Mouse (Mus musculus) C2C12 (cell line): ENCODE data around the gene Aadacl2. TPM values are rescaled to one million over a fixed set of nuclear protein-coding genes. Genes with fewer than 3 reads are reported as not detected.

Experiments used
- H3K27me3 ChIP-seq: one replicate; pipeline ENCODE4 v1.6.1; 2011; ENCODE audit not compliant: control insufficient read depth, insufficient read depth, insufficient read length
- H3K36me3 ChIP-seq: one replicate; pipeline ENCODE4 v1.6.1; 2011; ENCODE audit not compliant: control insufficient read depth, insufficient read depth
- H3K4me3 ChIP-seq: one replicate; pipeline ENCODE4 v1.5.1; 2011; ENCODE audit warnings: mild to moderate bottlenecking, control low read depth; ENCODE audit not compliant: poor library complexity, insufficient read depth, severe bottlenecking
- H3K79me2 ChIP-seq: one replicate; pipeline ENCODE4 v1.6.1; 2011; ENCODE audit not compliant: control insufficient read depth, insufficient read depth
- H3K79me3 ChIP-seq: one replicate; pipeline ENCODE4 v1.6.1; 2011; ENCODE audit warnings: low read depth, control low read depth
- H3ac ChIP-seq: one replicate; pipeline ENCODE3; 2011; ENCODE audit warnings: low read depth; ENCODE audit not compliant: control insufficient read depth, insufficient read length
- CEBPB ChIP-seq: IDR thresholded peaks from one replicate; pipeline ENCODE4 v1.6.1; 2011; ENCODE audit warnings: low read depth, mild to moderate bottlenecking, control low read depth, moderate library complexity
- CTCF ChIP-seq: IDR thresholded peaks from one replicate; pipeline ENCODE4 v1.5.1; 2011; ENCODE audit not compliant: control insufficient read depth, insufficient read depth, insufficient read length
- FOSL1 ChIP-seq: IDR thresholded peaks from one replicate; pipeline ENCODE4 v1.8.0; 2011; ENCODE audit warnings: mild to moderate bottlenecking, low read length; ENCODE audit not compliant: poor library complexity, insufficient read depth, severe bottlenecking
- MAX ChIP-seq: IDR thresholded peaks from one replicate; pipeline ENCODE4 v1.6.1; 2011; ENCODE audit warnings: mild to moderate bottlenecking, control low read depth
- MYOD1 ChIP-seq: IDR thresholded peaks from one replicate; pipeline ENCODE4 v1.6.1; 2011; ENCODE audit warnings: low read depth; ENCODE audit not compliant: control insufficient read depth, insufficient read length
- MYOG ChIP-seq: IDR thresholded peaks from one replicate; pipeline ENCODE4 v1.6.1; 2011; ENCODE audit not compliant: control insufficient read depth, insufficient read length; ENCODE audit errors: extremely low read depth
- USF1 ChIP-seq: IDR thresholded peaks from one replicate; pipeline ENCODE4 v1.6.1; 2011; ENCODE audit warnings: low read depth, mild to moderate bottlenecking, control low read depth, moderate library complexity
- polyA plus RNA-seq: library from polyadenylated mRNA; unstranded; fragments of >200 nt; fragmentation: generic; extraction: Trizol; gene quantifications from one replicate; pipeline ENCODE4 v1.2.1, GENCODE M21; 2012; ENCODE audit warnings: missing spikeins

Gene Aadacl2
- polyA plus RNA-seq, 1 experiment, result not detected

DNA sequence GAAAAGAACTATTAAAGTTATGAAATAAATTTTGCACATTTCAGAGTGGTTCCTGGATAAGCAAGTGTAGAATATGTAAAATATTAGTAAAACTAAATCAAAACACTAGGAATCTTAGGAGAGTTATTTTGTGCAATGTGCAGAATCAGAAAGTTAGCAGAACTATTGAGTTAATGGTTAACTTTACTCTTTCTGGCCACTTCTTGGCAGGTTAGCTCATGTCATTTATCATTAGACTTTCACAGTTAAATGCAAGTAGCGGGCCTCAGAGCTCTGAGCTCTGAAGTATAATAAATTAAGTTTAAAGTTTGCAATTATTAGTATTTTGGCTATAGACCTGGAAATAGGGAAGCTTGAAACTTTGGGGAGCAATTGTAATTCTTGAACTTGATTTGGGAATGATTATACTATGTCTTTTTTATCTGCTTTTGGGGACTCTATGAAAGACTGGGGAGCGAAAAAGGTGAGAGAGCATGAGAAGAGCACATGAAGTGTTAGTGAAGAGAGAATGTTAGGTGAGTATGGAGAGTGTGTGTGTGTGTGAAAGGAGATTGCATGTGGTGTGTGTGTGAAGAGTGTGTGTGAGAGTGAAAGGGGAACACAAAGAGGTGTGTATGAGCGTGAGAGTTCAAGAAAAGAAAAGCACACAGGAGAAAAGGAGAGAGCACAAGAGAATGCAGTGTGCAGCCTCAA lies 39.8 kb downstream of the Aadacl2 start:
- Histone ChIP-seq H3K36me3 (no peaks in the 10 kb centered on the region), H3K4me3 (no peak overlapping the region), H3K27me3 (no peaks in the 10 kb centered on the region), H3K79me3 (no peaks in the 10 kb centered on the region), H3K79me2 (no peaks in the 10 kb centered on the region), H3ac (no peak overlapping the region)
- no peak for TF ChIP-seq CTCF
- TF ChIP-seq USF1, result no peak

GRCm38 (mm10) chr3:60053231-60053927 lies 46.8 kb downstream of the Aadacl2 start:
- H3K27me3 ChIP-seq, result no peaks in the 10 kb centered on the region
- H3ac ChIP-seq, result no peak overlapping the region
- H3K36me3 ChIP-seq, result no peaks in the 10 kb centered on the region
- no peak overlapping the region for H3K4me3 ChIP-seq
- TF ChIP-seq CEBPB, result no peak
- no peaks in the 10 kb centered on the region for H3K79me3 ChIP-seq
- H3K79me2 ChIP-seq, result no peaks in the 10 kb centered on the region

DNA sequence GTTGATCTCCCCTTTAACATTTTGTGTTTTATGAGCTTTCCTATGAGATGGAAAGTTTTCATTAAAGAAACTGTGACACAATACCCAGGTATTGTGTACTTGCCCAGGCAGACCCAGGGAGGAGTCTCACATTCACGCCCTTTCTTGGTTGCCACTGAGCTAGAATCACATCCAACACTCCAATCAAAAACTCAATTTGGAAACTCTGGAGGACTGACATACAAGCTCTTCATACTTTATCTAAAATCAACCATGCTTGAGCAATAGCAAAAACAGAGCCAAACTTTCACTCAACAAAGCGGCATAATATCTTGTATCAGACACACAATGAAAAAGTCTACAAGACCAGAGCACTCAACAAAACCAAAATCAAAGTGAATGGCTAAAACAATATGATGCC lies 47.4 kb downstream of the Aadacl2 start:
- Histone ChIP-seq H3K4me3 (no peak overlapping the region), H3K79me2 (no peaks in the 10 kb centered on the region), H3ac (no peak overlapping the region), H3K79me3 (no peaks in the 10 kb centered on the region), H3K27me3 (no peaks in the 10 kb centered on the region), H3K36me3 (no peaks in the 10 kb centered on the region)
- TF ChIP-seq USF1, result no peak

GRCm38 (mm10) chr3:60056451-60056850 lies 49.9 kb downstream of the Aadacl2 start:
- H3ac ChIP-seq, result no peak overlapping the region
- no peak overlapping the region for H3K4me3 ChIP-seq
- H3K79me3 ChIP-seq, result no peaks in the 10 kb centered on the region
- no peaks in the 10 kb centered on the region for H3K27me3 ChIP-seq
- TF ChIP-seq CEBPB (no peak), CTCF (no peak), USF1 (no peak), MYOG (no peak), MYOD1 (no peak), MAX (no peak), FOSL1 (no peak)
- no peaks in the 10 kb centered on the region for H3K36me3 ChIP-seq
- no peaks in the 10 kb centered on the region for H3K79me2 ChIP-seq

DNA sequence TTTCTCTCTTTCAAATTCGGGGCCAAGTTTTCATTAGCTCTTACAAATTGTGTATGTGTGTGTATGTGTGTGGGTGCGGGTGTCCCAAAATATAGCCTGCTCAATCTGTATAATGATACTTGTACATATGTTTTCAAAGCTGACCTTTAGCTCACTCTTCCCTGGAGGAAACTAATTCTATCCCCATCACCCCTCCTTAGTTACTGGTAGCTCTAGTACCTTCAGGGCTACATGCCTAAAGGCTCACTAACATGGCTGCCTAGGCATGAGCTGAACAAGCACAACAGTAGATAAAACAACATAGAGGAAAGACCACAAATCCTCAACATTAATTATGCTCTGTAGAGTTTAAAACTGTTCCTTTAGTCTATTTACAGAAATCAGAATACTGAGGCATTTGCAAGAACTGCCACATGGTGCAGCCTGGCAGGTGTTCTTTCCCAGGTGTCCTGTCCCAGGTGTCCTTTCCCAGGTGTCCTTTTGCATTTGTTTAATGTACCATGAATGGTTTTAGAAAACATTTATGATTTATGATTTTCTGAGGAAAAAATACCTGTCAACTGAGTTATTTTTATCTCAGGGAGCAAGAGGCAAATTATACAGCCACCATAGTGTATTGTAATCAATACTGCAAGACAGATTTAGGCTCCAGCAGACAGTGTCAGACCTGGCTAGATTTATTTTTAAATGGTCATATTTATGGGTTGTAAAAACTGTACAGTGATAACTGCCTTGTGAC lies 50.7 kb downstream of the Aadacl2 start:
- H3K27me3 ChIP-seq, result no peaks in the 10 kb centered on the region
- no peak overlapping the region for H3ac ChIP-seq
- no peaks in the 10 kb centered on the region for H3K79me2 ChIP-seq
- TF ChIP-seq FOSL1, result no peak
- TF ChIP-seq MYOD1, result no peak
- H3K79me3 ChIP-seq, result no peaks in the 10 kb centered on the region
- no peak overlapping the region for H3K4me3 ChIP-seq
- no peaks in the 10 kb centered on the region for H3K36me3 ChIP-seq

DNA sequence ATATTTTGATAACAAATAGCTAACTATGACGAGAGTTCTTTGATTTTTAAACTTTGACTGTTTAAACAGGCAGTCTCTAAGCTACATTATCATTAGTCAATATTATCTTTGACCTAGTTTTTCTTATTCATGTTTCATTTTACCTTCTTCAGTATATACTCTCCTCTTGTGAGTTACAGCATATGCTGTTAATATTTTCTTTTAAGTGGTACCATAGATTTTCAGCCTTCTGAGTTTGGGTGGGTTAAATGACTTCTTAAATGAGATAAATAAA lies 51.2 kb downstream of the Aadacl2 start:
- H3K36me3 ChIP-seq, result no peaks in the 10 kb centered on the region
- no peaks in the 10 kb centered on the region for H3K79me3 ChIP-seq
- TF ChIP-seq FOSL1 (no peak), MYOD1 (no peak), MAX (no peak), USF1 (no peak), CEBPB (no peak), CTCF (no peak), MYOG (no peak)
- H3K79me2 ChIP-seq, result no peaks in the 10 kb centered on the region
- H3K27me3 ChIP-seq, result no peaks in the 10 kb centered on the region
- no peak overlapping the region for H3ac ChIP-seq
- no peak overlapping the region for H3K4me3 ChIP-seq

Other genes starting within 250 kb of the Aadacl2 start
- gene Gm8298, start 145.7 kb upstream of the Aadacl2 start, polyA plus RNA-seq, result not detected
- gene C130079G13Rik, start 81.5 kb upstream of the Aadacl2 start, polyA plus RNA-seq, result not detected
- gene Aadac, start 19.0 kb downstream of the Aadacl2 start, polyA plus RNA-seq, result not detected
- gene Sucnr1, start 75.1 kb downstream of the Aadacl2 start, polyA plus RNA-seq, result not detected